Mouse (Mus musculus) MEL-GATA-1-ER (cell line): ENCODE measurements at regions not wholly inside any gene's neighbourhood (a gene's known extent, or its start where the extent isn't known, plus 50 kb on each side); places are given as distances from the start of the nearest gene placed in this dataset.

Experiments used
- DNase-seq: peaks from one replicate; pipeline ENCODE4 v3.0.0-alpha.2; 2012; ENCODE audit warnings: low read depth; ENCODE audit errors: extremely low read depth

- DNase-seq: no peak
These were observed 339.9 kb downstream of the Gpam start for GRCm38 (mm10) chr19:54787171-54787570.

GRCm38 (mm10) chr19:54783729-54784128 is 343.3 kb downstream of the Gpam start:
- no peak for DNase-seq

GRCm38 (mm10) chr19:54757761-54758160 is 369.3 kb downstream of the Gpam start:
- DNase-seq: no peak

GRCm38 (mm10) chr19:54756681-54757257 is 370.3 kb downstream of the Gpam start:
- DNase-seq: no peak

- DNase-seq: no peak
These were observed 371.6 kb downstream of the Gpam start for GRCm38 (mm10) chr19:54755451-54755850.

- no peak for DNase-seq
These were observed 393.1 kb downstream of the Gpam start for GRCm38 (mm10) chr19:54733938-54734337.

- DNase-seq: no peak
These were observed 395.3 kb downstream of the Gpam start for GRCm38 (mm10) chr19:54731749-54732148.

GRCm38 (mm10) chr19:54731315-54731714 is 395.7 kb downstream of the Gpam start:
- no peak for DNase-seq

GRCm38 (mm10) chr19:54730801-54731200 is 396.2 kb downstream of the Gpam start:
- DNase-seq: no peak

GRCm38 (mm10) chr19:54730296-54730695 is 396.7 kb downstream of the Gpam start:
- no peak for DNase-seq

- no peak for DNase-seq
These were observed 404.9 kb downstream of the Gpam start for GRCm38 (mm10) chr19:54722091-54722490.

GRCm38 (mm10) chr19:54697411-54697810 is 429.6 kb downstream of the Gpam start:
- DNase-seq: no peak

GRCm38 (mm10) chr19:54693714-54694113 is 433.3 kb downstream of the Gpam start:
- no peak for DNase-seq

GRCm38 (mm10) chr19:54693094-54693493 is 433.9 kb downstream of the Gpam start:
- no peak for DNase-seq

- DNase-seq: no peak
These were observed 435.2 kb downstream of the Gpam start for GRCm38 (mm10) chr19:54691861-54692260.

- no peak for DNase-seq
These were observed 438.4 kb downstream of the Gpam start for GRCm38 (mm10) chr19:54688630-54689029.

- DNase-seq: peak; percentile 6
These were observed 441.9 kb downstream of the Gpam start for GRCm38 (mm10) chr19:54685147-54685546.
